Mouse (Mus musculus) CD4-positive naive resting alpha-beta T cell, adult 57 days (primary cell): Measurements from ENCODE around the gene Rtp4. TPM values are rescaled to one million over a fixed set of nuclear protein-coding genes. Genes with fewer than 3 reads are reported as not detected.

Experiments used
- total RNA-seq: library from RNA; stranded (reverse); gene quantifications from one replicate; pipeline ENCODE4 v1.2.4, GENCODE M21; 2023

The Rtp4 gene
- total RNA-seq = 23.4 TPM

GRCm38 (mm10) chr16:23520235-23520871, at the start of gene Rtp4, which contains the start of gene Masp1:
Gene Rtp4 (plus strand): TSS chr16:23520291.
Gene Masp1 (minus strand): TSS chr16:23520815.

Other genes starting within 250 kb of the Rtp4 start
- gene Rtp1, start 91.2 kb upstream of the Rtp4 start, total RNA-seq = not detected
- gene Masp1, start 524 bp downstream of the Rtp4 start, total RNA-seq = not detected